Mouse (Mus musculus) forebrain, embryonic 13.5 days (tissue): Measurements from ENCODE around the gene Poll. TPM values are rescaled to one million over a fixed set of nuclear protein-coding genes. Genes with fewer than 3 reads are reported as not detected.
A peak's percentile ranks its signal among the peaks of the same experiment; 100 is the strongest.
"Not testable (repeated sequence)": the region's sequence is repeated elsewhere in the genome, so short reads cannot be mapped to it uniquely, and the experiment has no call there.

ENCODE experiments used
- ATAC-seq: fragments of 200-750 bp; cut with Nextera tagmentation; 2 replicates; pipeline ENCODE4 v1.8.0; 2017
- H3K27ac ChIP-seq: fragments of 300-500 bp; sonication (generic); 2 replicates; pipeline ENCODE4 v1.5.1; 2015; ENCODE audit warnings: inconsistent platforms, mild to moderate bottlenecking, moderate library complexity
- H3K27me3 ChIP-seq: fragments of 300-500 bp; sonication (generic); 2 replicates; pipeline ENCODE4 v1.6.1; 2015; ENCODE audit warnings: mild to moderate bottlenecking, inconsistent platforms
- H3K36me3 ChIP-seq: fragments of 300-500 bp; sonication (generic); 2 replicates; pipeline ENCODE4 v1.6.1; 2015; ENCODE audit warnings: mild to moderate bottlenecking, inconsistent platforms; ENCODE audit not compliant: poor library complexity, severe bottlenecking
- H3K4me1 ChIP-seq: fragments of 300-500 bp; sonication (generic); 2 replicates; pipeline ENCODE4 v1.6.1; 2015; ENCODE audit warnings: inconsistent platforms
- H3K4me2 ChIP-seq: fragments of 300-500 bp; sonication (generic); 2 replicates; pipeline ENCODE4 v1.6.1; 2015; ENCODE audit warnings: inconsistent platforms, mild to moderate bottlenecking, moderate library complexity
- H3K4me3 ChIP-seq: fragments of 300-500 bp; sonication (generic); 2 replicates; pipeline ENCODE4 v1.5.1; 2015; ENCODE audit warnings: mild to moderate bottlenecking, inconsistent platforms
- H3K9ac ChIP-seq: fragments of 300-500 bp; sonication (generic); 2 replicates; pipeline ENCODE4 v1.6.1; 2015; ENCODE audit warnings: mild to moderate bottlenecking, inconsistent platforms
- H3K9me3 ChIP-seq: fragments of 300-500 bp; sonication (generic); replicated peaks from 2 replicates; pipeline ENCODE4 v1.6.1; 2016; ENCODE audit warnings: inconsistent platforms
- WGBS: fragments of 180-500 bp; shearing (Covaris S2); methylation state at CpG from one replicate; pipeline ENCODE4 v1.1.7; 2015; 5-methylcytosine and 5-hydroxymethylcytosine counted together
- polyA plus RNA-seq: library from polyadenylated mRNA; unstranded; fragments of >200 nt; fragmentation: Nextera tagmentation; extraction: Ambion mirVana; gene quantifications from 2 replicates; pipeline ENCODE4 v1.2.1, GENCODE M21; 2015

The Poll gene
- polyA plus RNA-seq, 1 experiment from 2014 or later: 16.2 TPM

DNA sequence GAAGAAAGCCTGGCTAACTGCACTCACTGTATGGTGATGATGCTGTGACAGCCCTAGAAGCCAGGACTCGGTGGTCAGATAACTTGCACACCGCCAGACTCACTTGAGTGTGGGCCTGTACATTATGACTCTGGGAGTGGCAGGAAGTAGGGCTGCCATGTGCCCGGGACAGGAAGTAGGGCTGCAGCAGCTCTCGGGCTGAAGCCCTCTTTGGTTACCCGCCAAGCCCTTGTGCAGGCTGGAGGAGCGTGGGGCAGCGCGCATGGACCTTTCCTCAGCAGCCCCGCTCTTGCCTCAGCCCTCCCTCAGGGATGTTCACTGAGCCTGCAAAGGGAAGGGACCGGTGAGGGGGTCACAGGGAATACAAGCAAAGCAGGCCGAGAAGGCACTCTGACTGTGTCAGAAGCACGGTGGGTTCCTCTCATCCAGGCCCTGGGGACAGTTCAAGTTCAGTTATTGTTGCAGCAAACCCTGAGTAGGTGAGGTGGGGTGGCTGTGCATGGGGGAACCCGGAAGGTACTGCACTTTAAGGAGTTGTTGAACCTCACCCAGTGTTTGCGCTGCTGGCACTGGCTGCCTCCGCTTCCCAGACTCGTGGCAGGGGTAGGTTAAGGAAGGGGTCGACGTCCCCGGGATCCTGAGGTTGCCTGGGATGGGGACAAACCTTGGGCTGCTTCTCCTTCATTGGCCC lies 14.8 kb upstream of the Poll start:
- no peak overlapping the region for H3K9ac ChIP-seq
- 55% methylated on average over 19 of the region's 19 CpGs for WGBS
- H3K36me3 ChIP-seq: peaks cover 47% of the 10 kb centered on the region
- no peaks in the 10 kb centered on the region for H3K9me3 ChIP-seq
- no peak overlapping the region for H3K27ac ChIP-seq
- ATAC-seq: no peak
- H3K4me2 ChIP-seq: no peak overlapping the region
- no peak overlapping the region for H3K4me3 ChIP-seq
- peaks cover 24% of the 10 kb centered on the region for H3K27me3 ChIP-seq
- 0 out of 2 replicates have a peak, but pooled peaks cover 4% of the 10 kb centered on the region for H3K4me1 ChIP-seq

DNA sequence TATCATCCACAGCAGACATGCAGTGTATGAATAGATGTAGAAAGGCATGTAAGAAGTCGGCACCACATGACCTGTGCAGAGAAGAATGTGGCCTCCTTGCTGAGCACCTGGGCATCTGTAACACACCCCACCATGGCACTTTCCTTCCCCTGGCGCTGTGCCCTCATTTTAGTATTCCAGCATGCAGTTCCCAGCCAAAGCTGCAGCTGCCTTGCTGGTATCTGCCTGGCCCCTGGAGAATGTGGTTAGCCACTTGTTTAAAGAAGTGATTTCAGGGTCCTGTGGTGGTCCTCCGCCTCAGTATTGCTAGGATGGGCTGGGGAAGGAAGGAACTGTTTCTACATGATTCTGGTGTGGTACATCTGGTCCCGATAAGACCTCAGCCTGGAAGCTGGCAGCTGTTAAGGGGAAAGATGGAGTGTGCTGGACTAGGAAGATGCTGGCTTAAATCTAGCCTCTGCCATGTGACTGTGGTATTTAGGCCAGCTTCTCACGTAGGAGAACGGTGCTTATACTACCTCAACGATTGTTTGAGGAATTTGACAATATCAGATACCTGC lies 14.1 kb upstream of the Poll start:
- H3K4me2 ChIP-seq: no peak overlapping the region
- peaks cover 27% of the 10 kb centered on the region for H3K27me3 ChIP-seq
- H3K27ac ChIP-seq: no peak overlapping the region
- WGBS: 77% methylated on average over 7 of the region's 7 CpGs
- peaks cover 45% of the 10 kb centered on the region for H3K36me3 ChIP-seq
- no peaks in the 10 kb centered on the region for H3K4me1 ChIP-seq
- no peak overlapping the region for H3K4me3 ChIP-seq
- H3K9me3 ChIP-seq: no peaks in the 10 kb centered on the region
- H3K9ac ChIP-seq: no peak overlapping the region
- ATAC-seq: no peak

DNA sequence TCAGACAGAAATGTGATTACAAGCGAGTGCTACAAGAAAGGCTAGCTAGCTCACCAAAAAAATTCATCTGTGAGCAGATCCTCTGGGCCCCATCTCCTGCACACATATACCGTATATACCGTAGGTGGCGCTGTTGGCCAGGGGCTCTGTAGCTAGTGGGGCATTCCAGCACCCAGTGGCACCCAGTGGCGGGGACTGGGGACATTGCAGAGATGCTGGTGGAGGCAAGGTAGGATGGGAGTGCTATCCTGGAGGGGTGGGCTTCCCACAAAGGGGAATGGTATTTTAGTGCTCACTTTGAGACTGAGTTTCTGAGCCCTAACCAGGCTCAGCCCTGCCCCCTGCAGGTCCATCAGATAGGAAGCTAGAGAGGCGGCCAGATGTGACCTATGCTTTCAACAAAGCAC lies 13.5 kb upstream of the Poll start:
- peaks cover 40% of the 10 kb centered on the region for H3K36me3 ChIP-seq
- no peak overlapping the region for H3K4me3 ChIP-seq
- no peak overlapping the region for H3K4me2 ChIP-seq
- WGBS: 17% methylated on average over 6 of the region's 6 CpGs
- H3K27me3 ChIP-seq: peaks cover 27% of the 10 kb centered on the region
- H3K27ac ChIP-seq: no peak overlapping the region
- no peaks in the 10 kb centered on the region for H3K4me1 ChIP-seq
- H3K9ac ChIP-seq: no peak overlapping the region
- H3K9me3 ChIP-seq: no peaks in the 10 kb centered on the region
- ATAC-seq: 0 out of 2 replicates have a peak, but pooled peaks have one; percentile 59

DNA sequence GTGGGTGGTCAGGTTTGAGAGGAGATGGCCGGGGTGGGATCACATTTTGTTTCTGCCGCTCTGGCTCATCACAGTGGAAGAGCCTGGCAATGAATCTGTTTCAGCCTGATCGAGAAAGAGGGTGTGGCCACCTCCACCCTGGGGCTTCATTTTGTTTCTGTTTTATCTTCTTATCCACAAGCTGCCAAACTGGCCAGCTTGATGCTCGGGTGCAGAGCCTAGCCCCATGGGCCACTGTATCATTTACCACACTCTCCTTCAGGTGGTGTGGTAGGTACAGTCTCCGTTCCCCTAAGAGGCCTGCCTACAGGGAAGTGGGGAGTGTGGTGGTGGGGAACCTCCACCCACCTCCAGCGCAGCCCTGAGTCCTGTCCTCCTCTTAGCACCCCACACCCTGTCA lies 12.7 kb upstream of the Poll start:
- H3K27me3 ChIP-seq: peaks cover 22% of the 10 kb centered on the region
- H3K4me2 ChIP-seq: no peak overlapping the region
- peaks cover 4% of the 10 kb centered on the region for H3K4me1 ChIP-seq
- no peak for ATAC-seq
- peaks cover 31% of the 10 kb centered on the region for H3K36me3 ChIP-seq
- no peak overlapping the region for H3K27ac ChIP-seq
- no peaks in the 10 kb centered on the region for H3K9me3 ChIP-seq
- H3K4me3 ChIP-seq: no peak overlapping the region
- WGBS: 79% methylated on average over 6 of the region's 6 CpGs
- no peak overlapping the region for H3K9ac ChIP-seq

DNA sequence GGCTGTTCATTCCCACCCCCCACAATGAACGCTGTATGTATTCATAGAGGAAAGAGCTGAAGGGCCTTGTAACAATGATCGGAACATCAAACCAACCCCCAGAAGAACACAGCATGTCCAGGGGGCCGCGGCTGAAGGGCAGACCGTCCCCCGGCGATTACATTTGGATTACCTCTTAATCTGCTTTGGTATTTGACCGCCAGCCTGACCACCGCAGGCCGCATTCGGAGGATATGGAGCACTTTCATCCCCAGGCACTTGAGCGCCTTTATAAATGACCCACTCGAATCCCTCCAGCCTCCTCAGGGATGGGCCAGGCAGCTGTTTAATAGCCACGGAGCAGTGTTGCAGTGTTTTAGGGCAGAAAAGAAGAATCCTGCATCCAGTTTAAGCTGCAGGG lies 7.0 kb upstream of the Poll start:
- Histone ChIP-seq H3K27me3 (peaks cover 24% of the 10 kb centered on the region; the same call in 1 of the 2 replicates), H3K9me3 (no peaks in the 10 kb centered on the region), H3K36me3 (peaks cover 3% of the 10 kb centered on the region; the same call in 1 of the 2 replicates), H3K4me1 (peaks cover 29% of the 10 kb centered on the region), H3K27ac (no peak overlapping the region), H3K9ac (no peak overlapping the region), H3K4me3 (no peak overlapping the region), H3K4me2 (no peak overlapping the region)
- ATAC-seq: no peak
- WGBS: 9% methylated on average over 14 of the region's 14 CpGs

DNA sequence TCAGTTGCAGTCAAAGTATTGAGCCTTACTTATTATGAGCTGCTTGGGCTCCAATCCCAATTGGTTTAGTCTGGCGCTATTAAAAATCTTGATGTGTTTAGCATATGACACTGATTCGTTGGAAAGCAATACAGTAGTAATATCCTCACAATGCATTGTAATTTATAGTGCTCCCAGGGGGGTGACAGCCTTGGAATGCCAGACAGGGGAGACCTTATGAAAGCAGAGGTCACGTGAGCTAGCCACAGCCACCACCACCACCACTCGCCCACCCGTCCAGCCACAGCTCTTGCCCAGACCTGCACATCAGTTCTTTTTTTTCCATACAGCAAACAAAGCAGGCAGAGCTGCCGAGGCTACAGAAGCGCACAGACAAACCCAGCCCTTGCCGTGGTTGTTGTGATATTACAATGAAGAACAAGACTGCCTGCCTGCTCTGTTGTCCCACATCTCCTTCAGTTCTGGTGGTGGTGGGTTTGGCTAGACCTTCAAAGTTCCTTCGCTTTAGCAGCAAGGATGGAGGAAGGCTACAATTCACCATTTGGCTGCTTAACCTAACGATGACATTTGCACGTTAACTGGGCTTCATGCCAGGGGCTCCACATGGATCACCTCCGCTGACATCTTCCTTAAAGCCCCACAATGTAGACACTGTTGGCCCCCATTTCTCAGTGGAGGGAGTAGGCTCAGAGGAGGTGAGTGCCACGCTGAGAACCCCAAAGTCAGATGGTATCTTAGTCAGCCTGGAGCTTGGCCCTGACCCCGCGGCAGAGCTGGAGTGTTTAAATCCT lies 5.8 kb upstream of the Poll start:
- no peaks in the 10 kb centered on the region for H3K9me3 ChIP-seq
- no peak overlapping the region for H3K27ac ChIP-seq
- H3K36me3 ChIP-seq: no peaks in the 10 kb centered on the region
- H3K4me2 ChIP-seq: no peak overlapping the region
- H3K4me1 ChIP-seq: peaks cover 29% of the 10 kb centered on the region
- H3K27me3 ChIP-seq: peaks cover 24% of the 10 kb centered on the region; the same call in 1 of the 2 replicates
- no peak overlapping the region for H3K9ac ChIP-seq
- WGBS: 52% methylated on average over 15 of the region's 15 CpGs
- ATAC-seq: no peak
- H3K4me3 ChIP-seq: no peak overlapping the region

DNA sequence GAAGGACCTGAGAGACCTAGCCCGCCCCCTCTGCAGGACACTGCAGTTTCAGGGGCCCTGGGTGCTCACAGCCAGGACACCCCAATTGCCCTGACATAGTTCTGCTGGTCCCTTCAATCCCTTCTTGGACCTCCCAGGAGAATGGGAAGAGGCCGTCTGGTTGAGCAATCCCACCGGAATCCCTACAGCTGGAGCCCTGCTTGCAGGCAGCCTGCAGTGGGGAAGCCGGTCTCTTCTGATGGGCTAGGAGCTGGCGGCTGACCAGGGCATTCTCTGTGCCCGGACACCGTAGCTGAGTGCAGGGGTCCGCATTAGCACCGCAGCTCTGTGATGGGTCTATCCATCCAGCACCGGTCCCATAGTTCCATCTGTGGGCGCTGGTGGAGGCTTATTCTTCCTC lies 6.2 kb downstream of the Poll start:
- Histone ChIP-seq H3K27me3 (peaks cover 16% of the 10 kb centered on the region), H3K4me1 (no peaks in the 10 kb centered on the region), H3K27ac (no peak overlapping the region), H3K9ac (no peak overlapping the region), H3K36me3 (peaks cover 52% of the 10 kb centered on the region), H3K4me3 (no peak overlapping the region), H3K9me3 (no peaks in the 10 kb centered on the region; the same call in 1 of the 2 replicates), H3K4me2 (no peak overlapping the region)
- ATAC-seq: no peak
- 94% methylated on average over 11 of the region's 11 CpGs for WGBS

DNA sequence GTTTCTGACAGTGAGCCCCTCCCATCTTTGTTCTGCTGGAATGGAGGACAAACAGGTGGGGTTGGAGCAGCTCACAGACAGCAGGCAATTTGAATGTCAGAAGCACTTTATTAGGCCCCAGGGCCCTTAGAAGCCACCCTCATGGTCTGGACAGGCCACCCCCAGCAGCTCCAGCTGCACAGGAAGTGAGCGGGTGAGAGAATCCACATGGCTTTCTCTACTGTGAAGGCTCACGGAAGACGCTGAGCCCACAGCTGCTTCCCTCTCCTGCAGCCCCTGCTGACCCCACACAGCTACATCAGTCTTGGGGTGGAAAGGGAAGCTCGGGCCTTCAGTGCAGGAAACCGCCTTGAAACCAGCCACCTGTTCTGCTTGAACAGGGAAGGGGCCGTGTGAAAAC lies 8.1 kb downstream of the Poll start:
- Histone ChIP-seq H3K9me3 (no peaks in the 10 kb centered on the region; the same call in 1 of the 2 replicates), H3K27ac (no peak overlapping the region), H3K4me1 (no peaks in the 10 kb centered on the region), H3K4me2 (no peak overlapping the region), H3K27me3 (peaks cover 21% of the 10 kb centered on the region), H3K9ac (no peak overlapping the region), H3K36me3 (peaks cover 45% of the 10 kb centered on the region), H3K4me3 (no peak overlapping the region)
- no peak for ATAC-seq
- 86% methylated on average over 6 of the region's 6 CpGs for WGBS

DNA sequence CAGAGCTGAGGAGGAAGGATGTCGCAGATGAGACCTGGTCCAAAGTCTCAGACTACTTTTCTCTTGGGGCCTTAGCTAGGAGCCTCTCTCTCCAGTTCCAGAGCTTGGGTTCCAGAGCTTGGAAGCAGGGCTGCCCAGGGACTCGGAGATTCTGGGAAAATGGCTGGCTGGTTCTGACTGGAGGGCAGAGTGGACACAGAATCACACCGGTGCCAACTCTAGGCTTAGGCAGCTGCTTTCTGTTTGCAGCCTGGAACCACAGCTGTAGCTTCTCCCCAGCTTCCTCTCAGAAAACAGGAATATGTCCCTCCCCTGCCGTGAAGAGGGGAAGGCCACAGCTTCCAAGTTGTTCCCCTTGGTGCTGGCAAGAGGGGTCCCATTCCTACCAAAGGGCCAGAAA lies 10.4 kb downstream of the Poll start:
- WGBS: 89% methylated on average over 4 of the region's 4 CpGs

DNA sequence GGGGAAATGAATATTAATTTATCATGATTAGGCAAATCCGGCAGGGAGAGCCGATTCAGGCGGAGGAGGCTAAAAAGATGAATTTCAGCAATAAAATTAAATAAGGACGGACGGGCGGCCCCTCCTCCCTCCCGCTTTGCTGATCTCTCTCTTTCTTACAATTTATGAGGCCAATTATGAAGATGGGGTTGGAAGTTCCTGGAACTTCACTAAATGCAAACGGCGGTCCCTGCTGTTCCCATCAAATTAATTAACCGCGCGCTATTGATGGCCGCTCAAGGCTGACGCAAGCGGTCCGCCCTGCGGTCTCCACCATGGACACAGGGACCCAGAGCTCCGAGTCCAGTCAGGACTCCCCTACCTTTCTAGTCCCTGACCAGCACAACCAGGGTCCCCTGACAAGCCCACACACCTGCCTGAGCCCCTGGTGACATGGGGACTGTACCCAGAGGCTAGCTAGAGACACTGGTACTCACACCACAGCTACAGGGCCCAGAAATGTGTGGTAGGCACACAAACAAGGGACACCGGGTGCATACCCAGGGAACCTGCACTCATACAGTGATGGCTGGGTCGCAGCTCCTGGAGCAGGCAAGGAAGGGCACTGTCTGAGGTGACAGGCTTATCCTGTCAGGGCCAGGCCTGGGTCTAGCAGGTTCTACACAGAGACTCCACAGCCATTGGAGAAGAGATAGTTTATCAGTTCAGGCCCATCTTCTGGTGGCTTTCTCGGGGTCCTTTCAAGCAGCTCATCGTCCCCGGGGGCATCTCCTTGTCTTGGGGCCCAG lies 11.0 kb downstream of the Poll start:
- peaks cover 44% of the 10 kb centered on the region for H3K27me3 ChIP-seq
- H3K9ac ChIP-seq: peak overlapping the region; percentile 30; the same call in 1 of the 2 replicates

More for the DNA sequence above, 10.4 kb downstream of the Poll start:
- H3K4me3 ChIP-seq: no peak overlapping the region
- peaks cover 41% of the 10 kb centered on the region for H3K27me3 ChIP-seq
- ATAC-seq: no peak
- no peak overlapping the region for H3K27ac ChIP-seq
- peaks cover 31% of the 10 kb centered on the region for H3K36me3 ChIP-seq
- H3K4me2 ChIP-seq: no peak overlapping the region
- H3K9me3 ChIP-seq: no peaks in the 10 kb centered on the region; the same call in 1 of the 2 replicates
- H3K9ac ChIP-seq: no peak overlapping the region
- peaks cover under 1% of the 10 kb centered on the region; the same call in 1 of the 2 replicates for H3K4me1 ChIP-seq

DNA sequence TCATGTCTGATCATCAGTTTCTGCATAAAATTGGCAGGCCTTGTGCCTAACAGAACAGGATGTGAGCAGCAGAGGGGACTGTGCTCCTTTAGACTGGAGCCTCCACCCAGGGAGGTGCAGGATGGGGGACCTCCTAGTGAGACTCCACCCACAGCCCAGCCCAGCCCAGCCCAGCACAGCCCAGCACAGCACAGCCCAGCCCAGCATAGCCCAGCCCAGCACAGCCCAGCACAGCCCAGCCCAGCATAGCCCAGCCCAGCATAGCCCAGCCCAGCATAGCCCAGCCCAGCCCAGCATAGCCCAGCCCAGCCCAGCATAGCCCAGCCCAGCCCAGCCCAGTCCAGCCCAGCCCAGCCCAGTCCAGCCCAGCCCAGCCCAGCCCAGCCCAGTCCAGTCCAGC lies 12.1 kb downstream of the Poll start:
- ATAC-seq, H3K4me2 ChIP-seq, H3K9me3 ChIP-seq, H3K4me1 ChIP-seq, H3K27ac ChIP-seq, H3K4me3 ChIP-seq, H3K9ac ChIP-seq: not testable (repeated sequence)
- peaks cover 55% of the 10 kb centered on the region for H3K27me3 ChIP-seq
- H3K36me3 ChIP-seq: peaks cover 13% of the 10 kb centered on the region

More for the DNA sequence above, 11.0 kb downstream of the Poll start:
- no peak overlapping the region for H3K27ac ChIP-seq
- ATAC-seq: no peak
- no peak overlapping the region for H3K4me2 ChIP-seq
- WGBS: 57% methylated on average over 23 of the region's 23 CpGs
- H3K9me3 ChIP-seq: no peaks in the 10 kb centered on the region
- no peak overlapping the region for H3K4me3 ChIP-seq
- H3K4me1 ChIP-seq: peaks cover 5% of the 10 kb centered on the region
- H3K36me3 ChIP-seq: peaks cover 24% of the 10 kb centered on the region
